29 mouse cellular contexts compared by ENCODE assay signal in the genomic region with DNA sequence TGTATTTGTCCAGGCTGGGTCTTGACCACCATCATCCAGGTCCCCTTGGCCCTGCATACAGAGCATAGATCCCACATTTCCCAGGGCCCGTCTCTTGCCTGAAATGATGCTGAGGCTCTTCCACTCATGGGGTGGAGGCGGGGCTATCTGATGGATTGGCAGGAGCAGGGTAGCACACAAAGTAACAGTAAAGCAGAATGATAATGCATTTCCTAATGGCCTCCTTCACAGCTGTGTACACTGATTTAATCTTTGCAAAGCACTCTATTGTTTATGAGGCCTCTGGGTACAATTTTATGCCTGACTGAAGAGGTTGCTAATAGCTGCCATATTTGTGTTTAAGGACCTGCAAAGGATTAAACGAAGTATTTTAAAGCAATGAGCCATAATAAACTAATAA.
DNase-seq lines count a peak whose midpoint lies in the region; ATAC-seq and TF ChIP-seq lines count a peak whose summit lies in the region.
"Had no signal": no experiment of that assay in that cellular context is flagged by ENCODE, and none has a peak within 500 bp of the region (broad histone marks: within the 10 kb centered on the region; RNA-seq: fewer than 3 reads in every experiment).

No protein-coding gene starts in this region.

- DNase-seq in hindbrain, embryonic 11.5 days (ENCODE audit: low spot score) = peak; percentile 24
- DNase-seq in hindbrain, postnatal 0 days (ENCODE audit: low spot score) = no peak
- DNase-seq in spleen, postnatal 4 days (ENCODE audit: low spot score in 2 of 2) = no peak
- DNase-seq in adrenal gland, adult 18-20 months (ENCODE audit: low spot score in 2 of 2) = no peak
- DNase-seq: adrenal gland, adult 2 months; B cell, adult 2 months; cerebellum, adult 11-12 months; cerebellum, postnatal 10 days; gastrocnemius, postnatal 14 days; heart, adult 11 months; heart, postnatal 10 days; kidney, adult 11 months; kidney, postnatal 36 days; layer of hippocampus, postnatal 36 days; liver, postnatal 0 days; lung, postnatal 10 days; right cerebral cortex, postnatal 14 days had no signal

- no peaks in the 10 kb centered on the region for H3K4me1 ChIP-seq in hindbrain, embryonic 11.5 days (replicated peaks; ENCODE audit: control insufficient read depth, insufficient read depth, low read length)
- H3K4me1 ChIP-seq in hindbrain, postnatal 0 days (ENCODE audit: insufficient read depth, low read length) = no peaks in the 10 kb centered on the region
- peaks cover 9% of the 10 kb centered on the region for H3K4me1 ChIP-seq in forebrain, embryonic 13.5 days
- no peaks in the 10 kb centered on the region for H3K4me1 ChIP-seq in forebrain, embryonic 16.5 days (replicated peaks; ENCODE audit: control insufficient read depth, insufficient read depth, low read length)
- H3K4me1 ChIP-seq in neural tube, embryonic 15.5 days = peaks cover 17% of the 10 kb centered on the region
- H3K4me1 ChIP-seq: embryonic facial prominence, embryonic 15.5 days; heart, embryonic 12.5 days; kidney, embryonic 15.5 days; limb, embryonic 12.5 days had no signal

- no peak overlapping the region for H3K4me2 ChIP-seq in hindbrain, embryonic 11.5 days (replicated peaks; ENCODE audit: low read depth, low read length)
- no peak overlapping the region for H3K4me2 ChIP-seq in hindbrain, postnatal 0 days (ENCODE audit: low read depth, low read length)
- no peak overlapping the region for H3K4me2 ChIP-seq in forebrain, embryonic 13.5 days
- H3K4me2 ChIP-seq in forebrain, embryonic 16.5 days (ENCODE audit: low read length) = no peak overlapping the region
- no peak overlapping the region for H3K4me2 ChIP-seq in neural tube, embryonic 15.5 days
- H3K4me2 ChIP-seq: embryonic facial prominence, embryonic 15.5 days; heart, embryonic 12.5 days; kidney, embryonic 15.5 days; limb, embryonic 12.5 days; liver, embryonic 11.5 days; midbrain, embryonic 11.5 days had no signal

- H3K27me3 ChIP-seq in hindbrain, embryonic 11.5 days (ENCODE audit: control insufficient read depth, insufficient read depth, low read length) = no peaks in the 10 kb centered on the region
- H3K27me3 ChIP-seq in hindbrain, postnatal 0 days (ENCODE audit: insufficient read depth, low read length) = no peaks in the 10 kb centered on the region
- no peaks in the 10 kb centered on the region for H3K27me3 ChIP-seq in forebrain, embryonic 13.5 days
- H3K27me3 ChIP-seq in forebrain, embryonic 16.5 days (replicated peaks; ENCODE audit: control insufficient read depth, insufficient read depth, low read length) = no peaks in the 10 kb centered on the region
- no peaks in the 10 kb centered on the region for H3K27me3 ChIP-seq in neural tube, embryonic 15.5 days (replicated peaks)
- H3K27me3 ChIP-seq: CH12.LX; embryonic facial prominence, embryonic 15.5 days; heart, embryonic 12.5 days; kidney, embryonic 15.5 days; limb, embryonic 12.5 days; Patski had no signal

- H3K9me3 ChIP-seq in hindbrain, embryonic 11.5 days (ENCODE audit: control insufficient read depth, low read length) = no peaks in the 10 kb centered on the region
- H3K9me3 ChIP-seq in hindbrain, postnatal 0 days (ENCODE audit: low read length) = no peaks in the 10 kb centered on the region
- H3K9me3 ChIP-seq in forebrain, embryonic 13.5 days (replicated peaks) = no peaks in the 10 kb centered on the region
- no peaks in the 10 kb centered on the region for H3K9me3 ChIP-seq in forebrain, embryonic 16.5 days (ENCODE audit: control insufficient read depth, low read length)
- H3K9me3 ChIP-seq in neural tube, embryonic 15.5 days (replicated peaks) = no peaks in the 10 kb centered on the region
- H3K9me3 ChIP-seq: embryonic facial prominence, embryonic 15.5 days; heart, embryonic 12.5 days; kidney, embryonic 15.5 days; limb, embryonic 12.5 days had no signal

- peak; percentile 72 for ATAC-seq in hindbrain, embryonic 11.5 days (ENCODE audit: low FRiP score)
- no peak for ATAC-seq in hindbrain, postnatal 0 days
- peak; percentile 78; the same call in 1 of the 2 replicates for ATAC-seq in forebrain, embryonic 13.5 days
- ATAC-seq in forebrain, embryonic 16.5 days = peak; percentile 72
- ATAC-seq in neural tube, embryonic 15.5 days (ENCODE audit: low FRiP score) = peak; percentile 68
- ATAC-seq: liver, postnatal 0 days; Patski had no signal

- H3K9ac ChIP-seq in hindbrain, embryonic 11.5 days (ENCODE audit: low read depth, low read length) = no peak overlapping the region
- no peak overlapping the region for H3K9ac ChIP-seq in hindbrain, postnatal 0 days (replicated peaks; ENCODE audit: low read length)
- H3K9ac ChIP-seq in forebrain, embryonic 13.5 days = no peak overlapping the region
- H3K9ac ChIP-seq in forebrain, embryonic 16.5 days (replicated peaks; ENCODE audit: low read depth, low read length) = no peak overlapping the region
- H3K9ac ChIP-seq in neural tube, embryonic 15.5 days (replicated peaks) = no peak overlapping the region
- H3K9ac ChIP-seq: embryonic facial prominence, embryonic 15.5 days; heart, embryonic 12.5 days; kidney, embryonic 15.5 days; limb, embryonic 12.5 days; liver, postnatal 0 days had no signal

- TF ChIP-seq CTCF in hindbrain, postnatal 0 days (IDR thresholded peaks at IDR 0.05; ENCODE audit: low read depth) = no peak

- no peaks in the 10 kb centered on the region for H3K36me3 ChIP-seq in hindbrain, embryonic 11.5 days (ENCODE audit: control insufficient read depth, insufficient read depth, low read length)
- no peaks in the 10 kb centered on the region for H3K36me3 ChIP-seq in hindbrain, postnatal 0 days (ENCODE audit: insufficient read depth, low read length)
- no peaks in the 10 kb centered on the region for H3K36me3 ChIP-seq in forebrain, embryonic 13.5 days (ENCODE audit: poor library complexity, severe bottlenecking)
- H3K36me3 ChIP-seq in forebrain, embryonic 16.5 days (ENCODE audit: control insufficient read depth, insufficient read depth) = no peaks in the 10 kb centered on the region
- H3K36me3 ChIP-seq in neural tube, embryonic 15.5 days = no peaks in the 10 kb centered on the region
- H3K36me3 ChIP-seq: embryonic facial prominence, embryonic 15.5 days; G1E; heart, embryonic 12.5 days; kidney, embryonic 15.5 days; limb, embryonic 12.5 days had no signal

- no peak overlapping the region for H3K4me3 ChIP-seq in hindbrain, embryonic 11.5 days (ENCODE audit: low read depth, low read length)
- no peak overlapping the region for H3K4me3 ChIP-seq in hindbrain, postnatal 0 days (ENCODE audit: low read length)
- H3K4me3 ChIP-seq in forebrain, embryonic 13.5 days = no peak overlapping the region
- no peak overlapping the region for H3K4me3 ChIP-seq in forebrain, embryonic 16.5 days (replicated peaks; ENCODE audit: low read length)
- H3K4me3 ChIP-seq in neural tube, embryonic 15.5 days (replicated peaks) = no peak overlapping the region
- H3K4me3 ChIP-seq: embryonic facial prominence, embryonic 15.5 days; heart, embryonic 12.5 days; kidney, embryonic 15.5 days; limb, embryonic 12.5 days had no signal

- 77% methylated on average over 3 of the region's 3 CpGs for WGBS in hindbrain, embryonic 11.5 days
- WGBS in hindbrain, postnatal 0 days = 58% methylated on average over 3 of the region's 3 CpGs
- 42% methylated on average over 3 of the region's 3 CpGs for WGBS in forebrain, embryonic 13.5 days
- 39% methylated on average over 3 of the region's 3 CpGs for WGBS in forebrain, embryonic 16.5 days
- 21% methylated on average over 3 of the region's 3 CpGs for WGBS in neural tube, embryonic 15.5 days

- no peak overlapping the region for H3K27ac ChIP-seq in hindbrain, embryonic 11.5 days (ENCODE audit: low read depth, low read length)
- no peak overlapping the region for H3K27ac ChIP-seq in hindbrain, postnatal 0 days
- H3K27ac ChIP-seq in forebrain, embryonic 13.5 days = no peak overlapping the region
- H3K27ac ChIP-seq in forebrain, embryonic 16.5 days (ENCODE audit: low read length) = no peak overlapping the region
- no peak overlapping the region for H3K27ac ChIP-seq in neural tube, embryonic 15.5 days (replicated peaks)
- H3K27ac ChIP-seq: embryonic facial prominence, embryonic 15.5 days; kidney, embryonic 15.5 days; limb, embryonic 12.5 days had no signal
